Mouse (Mus musculus): ENCODE results near the gene Prkag2. TPM values are rescaled to one million over a fixed set of nuclear protein-coding genes. Genes with fewer than 3 reads are reported as not detected.

The Prkag2 gene
- polyA plus RNA-seq, 1 experiment from 2014 or later = 38.3 TPM

DNA sequence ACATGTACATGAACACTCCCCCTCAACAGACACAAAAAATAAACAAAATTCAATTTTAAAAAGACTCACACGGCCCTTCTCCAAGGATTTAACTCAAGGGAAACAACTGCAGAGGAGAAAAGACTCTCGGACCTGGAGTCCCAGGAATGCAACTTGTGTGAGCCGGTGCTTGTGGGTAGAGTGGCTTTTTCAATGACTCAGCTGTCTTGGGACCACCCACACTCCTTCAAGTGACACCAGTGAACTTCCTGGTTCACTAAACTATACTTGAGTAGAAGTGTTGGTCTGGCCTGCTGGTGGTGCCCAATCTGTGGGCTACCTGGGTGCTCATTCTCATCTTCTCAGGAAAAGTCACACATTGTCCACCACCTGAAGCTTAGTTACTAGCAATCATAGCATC, 53.7 kb downstream of the Prkag2 start:
- H3K36me3 ChIP-seq (ENCODE audit: control insufficient read depth, insufficient read depth) = no peaks in the 10 kb centered on the region
- ATAC-seq = no peak
- no peak overlapping the region for H3K4me3 ChIP-seq (ENCODE audit: low read depth, low read length)
- no peaks in the 10 kb centered on the region for H3K27me3 ChIP-seq (replicated peaks; ENCODE audit: control insufficient read depth, insufficient read depth, low read length)
- no peaks in the 10 kb centered on the region for H3K9me3 ChIP-seq (ENCODE audit: control insufficient read depth)
- TF ChIP-seq CTCF (IDR thresholded peaks at IDR 0.05; ENCODE audit: low read depth) = no peak
- WGBS = 78% methylated on average over 3 of the region's 3 CpGs
- no peak overlapping the region for H3K9ac ChIP-seq (ENCODE audit: low read depth, low read length)
- no peak overlapping the region for H3K27ac ChIP-seq (ENCODE audit: low read depth, low read length)
- no peak overlapping the region for H3K4me2 ChIP-seq (replicated peaks; ENCODE audit: low read depth)
- H3K4me1 ChIP-seq (replicated peaks; ENCODE audit: control insufficient read depth, insufficient read depth, low read length) = 0 out of 2 replicates have a peak, but pooled peaks cover 3% of the 10 kb centered on the region

DNA sequence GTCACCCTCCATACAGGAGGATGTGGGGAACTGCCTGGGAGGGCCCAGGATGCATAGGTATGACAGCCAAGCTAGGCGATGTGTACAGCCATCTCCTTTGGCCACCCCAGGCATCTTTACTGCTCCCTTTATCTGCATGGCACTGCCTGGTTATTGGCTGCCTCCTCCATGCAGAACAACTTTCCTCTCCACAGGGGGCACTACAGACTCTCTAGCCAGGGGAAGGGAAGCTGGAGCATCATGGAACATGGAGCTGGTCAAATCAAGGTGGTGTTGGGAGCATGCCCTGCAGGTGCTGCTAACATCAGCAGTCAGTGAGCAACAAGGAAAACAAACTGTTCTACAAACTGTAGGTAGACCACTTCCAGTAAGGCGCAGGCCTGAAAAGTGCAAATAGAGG, 56.4 kb downstream of the Prkag2 start:
- TF ChIP-seq CTCF (IDR thresholded peaks at IDR 0.05; ENCODE audit: low read depth) = peak; percentile 54
- no peak overlapping the region for H3K27ac ChIP-seq (ENCODE audit: low read depth, low read length)
- no peak overlapping the region for H3K4me2 ChIP-seq (replicated peaks; ENCODE audit: low read depth)
- no peaks in the 10 kb centered on the region for H3K9me3 ChIP-seq (ENCODE audit: control insufficient read depth)
- no peak overlapping the region for H3K4me3 ChIP-seq (ENCODE audit: low read depth, low read length)
- no peaks in the 10 kb centered on the region for H3K27me3 ChIP-seq (replicated peaks; ENCODE audit: control insufficient read depth, insufficient read depth, low read length)
- H3K36me3 ChIP-seq (ENCODE audit: control insufficient read depth, insufficient read depth) = no peaks in the 10 kb centered on the region
- no peak overlapping the region for H3K9ac ChIP-seq (ENCODE audit: low read depth, low read length)
- ATAC-seq = no peak
- H3K4me1 ChIP-seq (replicated peaks; ENCODE audit: control insufficient read depth, insufficient read depth, low read length) = 0 out of 2 replicates have a peak, but pooled peaks cover 1% of the 10 kb centered on the region
- 87% methylated on average over 2 of the region's 2 CpGs for WGBS

DNA sequence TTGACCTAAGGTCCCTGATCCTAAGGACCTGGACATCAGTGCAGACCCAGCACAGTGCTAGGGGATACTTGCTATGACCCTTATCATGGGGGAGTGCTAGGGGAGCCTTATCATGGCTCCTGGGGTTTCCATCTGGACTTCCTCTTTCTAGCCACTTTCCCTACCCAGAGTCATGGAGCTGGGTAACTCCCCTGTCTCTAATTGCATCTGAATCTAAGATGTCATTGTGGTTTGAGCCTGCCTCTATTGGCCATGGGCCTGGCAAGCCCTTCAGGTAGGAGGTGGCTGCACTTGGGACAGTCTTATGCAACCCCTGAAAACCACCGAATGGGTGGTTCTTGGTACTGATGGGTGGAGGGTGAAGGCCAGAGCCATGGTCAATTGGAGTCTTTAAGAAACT, 58.5 kb downstream of the Prkag2 start:
- TF ChIP-seq CTCF (IDR thresholded peaks at IDR 0.05; ENCODE audit: low read depth) = no peak

DNA sequence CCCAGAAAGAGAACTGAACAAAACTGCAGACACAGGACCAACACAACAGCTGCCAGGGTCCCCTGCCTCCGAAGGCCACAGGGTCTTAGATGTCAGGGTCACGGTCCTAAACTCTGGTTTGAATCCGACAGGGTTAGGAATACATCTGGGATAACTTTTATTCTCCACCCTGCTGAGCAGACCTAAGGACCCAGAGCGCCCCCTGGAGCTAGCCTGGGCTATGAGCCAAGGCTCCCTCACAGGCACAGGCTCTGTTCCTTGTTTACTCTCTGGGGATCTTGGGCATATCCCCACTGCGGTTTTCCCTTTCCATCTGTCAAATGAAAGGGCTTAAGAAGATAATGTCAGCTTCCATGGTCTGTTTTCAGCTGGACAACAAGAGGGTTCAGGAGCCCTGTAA, 59.1 kb downstream of the Prkag2 start:
- no peaks in the 10 kb centered on the region for H3K27me3 ChIP-seq (replicated peaks; ENCODE audit: control insufficient read depth, insufficient read depth, low read length)
- no peak overlapping the region for H3K27ac ChIP-seq (ENCODE audit: low read depth, low read length)
- TF ChIP-seq CTCF (IDR thresholded peaks at IDR 0.05; ENCODE audit: low read depth) = peak; percentile 63
- no peak for ATAC-seq
- no peaks in the 10 kb centered on the region for H3K9me3 ChIP-seq (ENCODE audit: control insufficient read depth)
- no peak overlapping the region for H3K4me2 ChIP-seq (replicated peaks; ENCODE audit: low read depth)
- H3K4me3 ChIP-seq (ENCODE audit: low read depth, low read length) = no peak overlapping the region
- no peaks in the 10 kb centered on the region for H3K36me3 ChIP-seq (ENCODE audit: control insufficient read depth, insufficient read depth)
- H3K4me1 ChIP-seq (replicated peaks; ENCODE audit: control insufficient read depth, insufficient read depth, low read length) = no peaks in the 10 kb centered on the region
- WGBS = 53% methylated on average over 5 of the region's 5 CpGs
- H3K9ac ChIP-seq (ENCODE audit: low read depth, low read length) = no peak overlapping the region

More for the DNA sequence above, 58.5 kb downstream of the Prkag2 start:
- H3K27ac ChIP-seq (ENCODE audit: low read depth, low read length) = no peak overlapping the region
- H3K9me3 ChIP-seq (ENCODE audit: control insufficient read depth) = no peaks in the 10 kb centered on the region
- H3K36me3 ChIP-seq (ENCODE audit: control insufficient read depth, insufficient read depth) = no peaks in the 10 kb centered on the region
- no peak for ATAC-seq
- no peak overlapping the region for H3K9ac ChIP-seq (ENCODE audit: low read depth, low read length)
- no peaks in the 10 kb centered on the region for H3K4me1 ChIP-seq (replicated peaks; ENCODE audit: control insufficient read depth, insufficient read depth, low read length)
- WGBS = 80% methylated on average over 1 of the region's 1 CpGs
- no peak overlapping the region for H3K4me3 ChIP-seq (ENCODE audit: low read depth, low read length)
- no peaks in the 10 kb centered on the region for H3K27me3 ChIP-seq (replicated peaks; ENCODE audit: control insufficient read depth, insufficient read depth, low read length)
- H3K4me2 ChIP-seq (replicated peaks; ENCODE audit: low read depth) = no peak overlapping the region

DNA sequence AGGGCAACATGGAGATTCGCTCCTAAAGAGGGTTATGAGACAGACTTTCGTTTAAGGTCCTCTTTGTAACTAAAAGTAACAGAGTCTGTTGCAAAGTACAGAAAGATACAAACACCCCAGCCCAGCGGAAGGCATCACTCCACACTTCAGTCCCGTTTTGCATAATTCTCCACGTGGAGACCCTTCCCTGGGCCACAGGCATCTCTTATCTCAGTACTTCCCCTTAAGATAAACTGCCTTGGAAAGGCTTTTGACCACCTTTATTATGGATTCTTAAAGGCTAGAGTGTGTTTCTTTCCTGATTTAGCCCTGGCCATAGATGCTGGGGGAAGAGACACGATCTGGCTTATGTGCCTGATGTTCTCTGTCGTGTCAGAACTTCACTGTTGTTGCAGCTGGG, 59.5 kb downstream of the Prkag2 start:
- TF ChIP-seq CTCF (IDR thresholded peaks at IDR 0.05; ENCODE audit: low read depth) = no peak
- 75% methylated on average over 7 of the region's 7 CpGs for WGBS
- H3K4me1 ChIP-seq (replicated peaks; ENCODE audit: control insufficient read depth, insufficient read depth, low read length) = no peaks in the 10 kb centered on the region
- H3K9me3 ChIP-seq (ENCODE audit: control insufficient read depth) = no peaks in the 10 kb centered on the region
- no peaks in the 10 kb centered on the region for H3K36me3 ChIP-seq (ENCODE audit: control insufficient read depth, insufficient read depth)
- no peak overlapping the region for H3K27ac ChIP-seq (ENCODE audit: low read depth, low read length)
- no peaks in the 10 kb centered on the region for H3K27me3 ChIP-seq (replicated peaks; ENCODE audit: control insufficient read depth, insufficient read depth, low read length)
- H3K4me2 ChIP-seq (replicated peaks; ENCODE audit: low read depth) = no peak overlapping the region
- no peak for ATAC-seq
- no peak overlapping the region for H3K9ac ChIP-seq (ENCODE audit: low read depth, low read length)
- H3K4me3 ChIP-seq (ENCODE audit: low read depth, low read length) = no peak overlapping the region

DNA sequence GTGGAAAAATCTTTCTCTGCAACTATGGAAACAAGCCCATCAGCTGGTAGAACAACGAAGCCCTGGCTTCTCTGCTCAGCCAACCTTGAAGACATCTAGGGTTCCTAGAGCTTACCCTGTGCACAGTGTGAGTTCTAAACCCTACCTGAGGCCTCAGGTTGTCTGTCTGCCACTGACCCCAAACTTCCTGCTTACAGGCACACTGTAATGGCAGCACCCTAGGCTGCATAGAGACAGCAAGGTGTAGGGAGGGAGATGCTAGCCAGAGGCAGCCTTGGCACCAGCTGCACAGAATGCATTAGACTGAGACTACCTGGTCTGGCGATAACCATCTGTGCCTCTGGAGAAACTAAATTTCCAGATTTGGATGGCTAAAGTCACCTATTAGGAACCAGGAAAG, 61.6 kb downstream of the Prkag2 start:
- H3K4me2 ChIP-seq (replicated peaks; ENCODE audit: low read depth) = no peak overlapping the region
- TF ChIP-seq CTCF (IDR thresholded peaks at IDR 0.05; ENCODE audit: low read depth) = no peak
- no peaks in the 10 kb centered on the region for H3K27me3 ChIP-seq (replicated peaks; ENCODE audit: control insufficient read depth, insufficient read depth, low read length)
- 95% methylated on average over 2 of the region's 2 CpGs for WGBS
- no peaks in the 10 kb centered on the region for H3K4me1 ChIP-seq (replicated peaks; ENCODE audit: control insufficient read depth, insufficient read depth, low read length)
- no peak overlapping the region for H3K4me3 ChIP-seq (ENCODE audit: low read depth, low read length)
- H3K27ac ChIP-seq (ENCODE audit: low read depth, low read length) = no peak overlapping the region
- H3K36me3 ChIP-seq (ENCODE audit: control insufficient read depth, insufficient read depth) = no peaks in the 10 kb centered on the region
- no peaks in the 10 kb centered on the region for H3K9me3 ChIP-seq (ENCODE audit: control insufficient read depth)
- ATAC-seq = no peak
- H3K9ac ChIP-seq (ENCODE audit: low read depth, low read length) = no peak overlapping the region

DNA sequence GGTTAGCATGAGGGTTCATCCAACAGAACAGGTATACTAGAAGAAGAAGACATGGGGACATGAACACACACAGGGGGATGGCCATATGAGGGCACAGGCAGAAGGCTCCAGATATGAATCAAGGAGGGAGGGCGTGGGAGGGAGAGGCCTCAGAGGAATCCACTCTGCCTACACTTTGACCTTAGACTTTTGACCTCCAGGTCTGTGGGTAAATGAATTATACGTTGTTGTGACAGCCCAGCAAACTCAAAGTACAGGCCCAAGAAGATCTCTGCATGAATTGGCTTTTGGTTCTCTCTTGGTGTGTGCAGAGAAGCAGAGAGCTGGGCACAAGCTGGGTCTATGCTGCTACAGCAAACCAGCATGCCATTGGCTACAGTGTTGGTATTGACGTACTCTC, 65.1 kb downstream of the Prkag2 start:
- TF ChIP-seq CTCF (IDR thresholded peaks at IDR 0.05; ENCODE audit: low read depth) = no peak
- Histone ChIP-seq H3K4me3 (ENCODE audit: low read depth, low read length) (no peak overlapping the region), H3K9ac (ENCODE audit: low read depth, low read length) (no peak overlapping the region), H3K27me3 (replicated peaks; ENCODE audit: control insufficient read depth, insufficient read depth, low read length) (no peaks in the 10 kb centered on the region), H3K27ac (ENCODE audit: low read depth, low read length) (0 out of 2 replicates have a peak overlapping the region, but pooled peaks have one; percentile 36), H3K9me3 (ENCODE audit: control insufficient read depth) (no peaks in the 10 kb centered on the region), H3K36me3 (ENCODE audit: control insufficient read depth, insufficient read depth) (no peaks in the 10 kb centered on the region), H3K4me2 (replicated peaks; ENCODE audit: low read depth) (0 out of 2 replicates have a peak overlapping the region, but pooled peaks have one; percentile 13), H3K4me1 (replicated peaks; ENCODE audit: control insufficient read depth, insufficient read depth, low read length) (no peaks in the 10 kb centered on the region)
- WGBS = 46% methylated on average over 3 of the region's 3 CpGs
- ATAC-seq = peak; percentile 47; the same call in 1 of the 2 replicates

Measured in intestine, postnatal 0 days (tissue).